9 mouse cellular contexts compared by ENCODE assay signal in the genomic region with DNA sequence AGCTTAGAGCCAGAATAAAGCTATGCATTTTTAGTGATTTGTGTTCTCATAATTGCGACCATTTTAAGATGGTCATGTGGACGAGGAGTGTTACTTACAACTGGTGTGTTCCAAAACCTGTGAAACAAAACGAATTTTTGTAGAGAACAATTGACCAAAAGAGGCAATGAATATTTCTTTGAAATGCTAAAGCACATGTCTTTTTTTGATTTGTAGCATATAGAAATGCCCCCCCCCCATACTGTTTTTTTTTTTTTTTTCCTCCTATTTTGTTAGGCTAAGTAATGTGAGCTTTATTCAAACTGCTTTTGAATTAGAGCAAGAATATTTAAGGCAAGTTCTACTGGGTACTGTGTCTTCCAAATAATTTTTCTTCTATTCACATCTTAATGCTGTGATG. TPM values are rescaled to one million over a fixed set of nuclear protein-coding genes. Genes with fewer than 3 reads are reported as not detected.
A peak's percentile ranks its signal among the peaks of the same experiment; 100 is the strongest.
DNase-seq lines count a peak whose midpoint lies in the region; ATAC-seq lines count a peak whose summit lies in the region.
"Had no signal": no experiment of that assay in that cellular context is flagged by ENCODE, and none has a peak within 500 bp of the region (broad histone marks: within the 10 kb centered on the region; RNA-seq: fewer than 3 reads in every experiment).

No protein-coding gene starts in this region.

- 37% methylated on average over 3 of the region's 3 CpGs for WGBS in kidney, embryonic 15.5 days
- 43% methylated on average over 3 of the region's 3 CpGs for WGBS in embryonic facial prominence, embryonic 12.5 days
- WGBS in intestine, embryonic 14.5 days: 38% methylated on average over 3 of the region's 3 CpGs
- 31% methylated on average over 3 of the region's 3 CpGs for WGBS in midbrain, embryonic 16.5 days

- DNase-seq in kidney, postnatal 25 days: no peak
- DNase-seq in intestine, embryonic 14.5 days (ENCODE audit: low spot score): no peak
- DNase-seq in embryo, embryonic 9.5 days (ENCODE audit: extremely low spot score): no peak
- DNase-seq in urinary bladder, postnatal 14 days (ENCODE audit: low spot score): no peak
- DNase-seq in frontal cortex, postnatal 25 days (ENCODE audit: low spot score in 2 of 2): no peak
- DNase-seq: thymus, postnatal 36 days had no signal

- no peaks in the 10 kb centered on the region for H3K27me3 ChIP-seq in kidney, embryonic 15.5 days
- no peaks in the 10 kb centered on the region for H3K27me3 ChIP-seq in embryonic facial prominence, embryonic 12.5 days
- no peaks in the 10 kb centered on the region for H3K27me3 ChIP-seq in intestine, embryonic 14.5 days (replicated peaks; ENCODE audit: control insufficient read depth, insufficient read depth, low read length)
- H3K27me3 ChIP-seq in midbrain, embryonic 16.5 days (ENCODE audit: control insufficient read depth, insufficient read depth, low read depth, low read length): no peaks in the 10 kb centered on the region

- H3K36me3 ChIP-seq in kidney, embryonic 15.5 days: no peaks in the 10 kb centered on the region
- H3K36me3 ChIP-seq in embryonic facial prominence, embryonic 12.5 days: no peaks in the 10 kb centered on the region
- H3K36me3 ChIP-seq in intestine, embryonic 14.5 days (ENCODE audit: control insufficient read depth, insufficient read depth, low read length): no peaks in the 10 kb centered on the region
- H3K36me3 ChIP-seq in midbrain, embryonic 16.5 days (ENCODE audit: control insufficient read depth, insufficient read depth, low read length): no peaks in the 10 kb centered on the region

- no peak overlapping the region for H3K27ac ChIP-seq in kidney, embryonic 15.5 days
- no peak overlapping the region for H3K27ac ChIP-seq in embryonic facial prominence, embryonic 12.5 days
- H3K27ac ChIP-seq in intestine, embryonic 14.5 days (ENCODE audit: low read depth): no peak overlapping the region
- no peak overlapping the region for H3K27ac ChIP-seq in midbrain, embryonic 16.5 days (ENCODE audit: low read length)

- ATAC-seq in kidney, embryonic 15.5 days (replicated peaks; ENCODE audit: low FRiP score): no peak
- ATAC-seq in embryonic facial prominence, embryonic 12.5 days (ENCODE audit: insufficient number of reproducible peaks, insufficient read depth, low FRiP score, low TSS enrichment): no peak
- ATAC-seq in intestine, embryonic 14.5 days (replicated peaks; ENCODE audit: low FRiP score, low TSS enrichment, low read depth): no peak
- ATAC-seq in midbrain, embryonic 16.5 days: no peak

- no peak overlapping the region for H3K9ac ChIP-seq in kidney, embryonic 15.5 days
- H3K9ac ChIP-seq in embryonic facial prominence, embryonic 12.5 days: no peak overlapping the region
- no peak overlapping the region for H3K9ac ChIP-seq in intestine, embryonic 14.5 days (ENCODE audit: low read length)
- H3K9ac ChIP-seq in midbrain, embryonic 16.5 days (ENCODE audit: low read depth, low read length): no peak overlapping the region

- peak overlapping the region; percentile 17; the same call in 1 of the 2 replicates for H3K4me3 ChIP-seq in kidney, embryonic 15.5 days (replicated peaks)
- H3K4me3 ChIP-seq in embryonic facial prominence, embryonic 12.5 days: no peak overlapping the region
- H3K4me3 ChIP-seq in intestine, embryonic 14.5 days (ENCODE audit: low read depth, low read length): peak overlapping the region; percentile 80
- H3K4me3 ChIP-seq in midbrain, embryonic 16.5 days (ENCODE audit: low read depth, low read length): peak overlapping the region; percentile 20

- no peaks in the 10 kb centered on the region for H3K9me3 ChIP-seq in kidney, embryonic 15.5 days (replicated peaks)
- no peaks in the 10 kb centered on the region for H3K9me3 ChIP-seq in embryonic facial prominence, embryonic 12.5 days
- H3K9me3 ChIP-seq in intestine, embryonic 14.5 days (ENCODE audit: control insufficient read depth, low read length): no peaks in the 10 kb centered on the region
- no peaks in the 10 kb centered on the region for H3K9me3 ChIP-seq in midbrain, embryonic 16.5 days (replicated peaks; ENCODE audit: control insufficient read depth, low read length, poor library complexity, severe bottlenecking)

- H3K4me1 ChIP-seq in kidney, embryonic 15.5 days: peaks cover 41% of the 10 kb centered on the region
- H3K4me1 ChIP-seq in embryonic facial prominence, embryonic 12.5 days: peaks cover 34% of the 10 kb centered on the region
- peaks cover 42% of the 10 kb centered on the region for H3K4me1 ChIP-seq in intestine, embryonic 14.5 days (replicated peaks; ENCODE audit: control insufficient read depth, insufficient read depth, low read length)
- H3K4me1 ChIP-seq in midbrain, embryonic 16.5 days (ENCODE audit: control insufficient read depth, insufficient read depth, low read length): peaks cover 44% of the 10 kb centered on the region

- H3K4me2 ChIP-seq in kidney, embryonic 15.5 days: peak overlapping the region; percentile 75
- H3K4me2 ChIP-seq in embryonic facial prominence, embryonic 12.5 days (replicated peaks): peak overlapping the region; percentile 58
- H3K4me2 ChIP-seq in intestine, embryonic 14.5 days (ENCODE audit: low read length): peak overlapping the region; percentile 81
- H3K4me2 ChIP-seq in midbrain, embryonic 16.5 days (ENCODE audit: low read length): peak overlapping the region; percentile 61

RNA-seq across cellular contexts. Expression of a gene that starts 3.8 kb away (rescaled TPM):
- polyA plus RNA-seq in kidney, embryonic 15.5 days (2015; fragmentation: Nextera tagmentation; extraction: Ambion mirVana): 11.2 and 12.9 TPM in 2 replicates
- polyA plus RNA-seq in embryonic facial prominence, embryonic 12.5 days (2016; fragmentation: Nextera tagmentation; extraction: Ambion mirVana): 17.2 and 18.5 TPM in 2 replicates
- 14.9 and 16.4 TPM in 2 replicates for polyA plus RNA-seq in intestine, embryonic 14.5 days (2014; fragmentation: Nextera tagmentation; extraction: Ambion mirVana)
- 13.1 and 13.2 TPM in 2 replicates for polyA plus RNA-seq in midbrain, embryonic 16.5 days (2015; fragmentation: Nextera tagmentation; extraction: Ambion mirVana)
